Comparison of ENCODE assay signal across 23 mouse cellular contexts in genomic region chr8:66550092-66550491, GRCm38 (mm10). TPM values are rescaled to one million over a fixed set of nuclear protein-coding genes. Genes with fewer than 3 reads are reported as not detected.
A peak's percentile ranks its signal among the peaks of the same experiment; 100 is the strongest.
DNase-seq lines count a peak whose midpoint lies in the region; ATAC-seq and TF ChIP-seq lines count a peak whose summit lies in the region.
"Had no signal": no experiment of that assay in that cellular context is flagged by ENCODE, and none has a peak within 500 bp of the region (broad histone marks: within the 10 kb centered on the region; RNA-seq: fewer than 3 reads in every experiment).

No protein-coding gene starts in this region.

- H3K4me1 ChIP-seq in cerebellum, adult 2 months (ENCODE audit: control insufficient read depth, insufficient read depth, low read length) = no peaks in the 10 kb centered on the region
- no peaks in the 10 kb centered on the region for H3K4me1 ChIP-seq in intestine, embryonic 16.5 days (ENCODE audit: control insufficient read depth, insufficient read depth, low read length)
- H3K4me1 ChIP-seq: embryonic facial prominence, embryonic 12.5 days; heart, embryonic 15.5 days; hindbrain, embryonic 12.5 days; limb, embryonic 15.5 days; megakaryocyte, embryonic 14.5 days had no signal

- no peak for TF ChIP-seq POLR2A in cerebellum, adult 2 months (IDR thresholded peaks at IDR 0.05; ENCODE audit: borderline replicate concordance, insufficient read depth, low read length)

- H3K9me3 ChIP-seq in intestine, embryonic 16.5 days (ENCODE audit: control insufficient read depth, low read length) = no peaks in the 10 kb centered on the region
- H3K9me3 ChIP-seq: embryonic facial prominence, embryonic 12.5 days; heart, embryonic 15.5 days; hindbrain, embryonic 12.5 days; limb, embryonic 15.5 days had no signal

- ATAC-seq in intestine, embryonic 16.5 days = peak; percentile 94
- ATAC-seq: CD4-positive, CD25-positive, alpha-beta regulatory T cell, adult 4 months; liver, postnatal 0 days had no signal

- H3K36me3 ChIP-seq in intestine, embryonic 16.5 days (ENCODE audit: control insufficient read depth, insufficient read depth, low read length) = no peaks in the 10 kb centered on the region
- H3K36me3 ChIP-seq: embryonic facial prominence, embryonic 12.5 days; heart, embryonic 15.5 days; hindbrain, embryonic 12.5 days; limb, embryonic 15.5 days had no signal

- H3K27me3 ChIP-seq in cerebellum, adult 2 months (ENCODE audit: control insufficient read depth, insufficient read depth, low read length) = no peaks in the 10 kb centered on the region
- H3K27me3 ChIP-seq in intestine, embryonic 16.5 days (replicated peaks; ENCODE audit: control insufficient read depth, insufficient read depth, low read length) = no peaks in the 10 kb centered on the region
- H3K27me3 ChIP-seq: embryonic facial prominence, embryonic 12.5 days; heart, embryonic 15.5 days; hindbrain, embryonic 12.5 days; limb, embryonic 15.5 days; megakaryocyte, embryonic 14.5 days had no signal

- no peak for TF ChIP-seq CTCF in cerebellum, adult 2 months (IDR thresholded peaks at IDR 0.05; ENCODE audit: borderline replicate concordance, insufficient read depth, low read depth, low read length)

- no peak overlapping the region for H3K27ac ChIP-seq in cerebellum, adult 2 months (ENCODE audit: insufficient read depth, low read length)
- H3K27ac ChIP-seq in intestine, embryonic 16.5 days (ENCODE audit: low read length) = no peak overlapping the region
- H3K27ac ChIP-seq: embryonic facial prominence, embryonic 12.5 days; gastrocnemius, adult 2 months; heart, embryonic 15.5 days; hindbrain, embryonic 12.5 days; kidney, postnatal 0 days; limb, embryonic 15.5 days had no signal

- no peak overlapping the region for H3K4me2 ChIP-seq in intestine, embryonic 16.5 days (ENCODE audit: low read depth, low read length)
- H3K4me2 ChIP-seq: embryonic facial prominence, embryonic 12.5 days; heart, embryonic 15.5 days; hindbrain, embryonic 12.5 days; limb, embryonic 15.5 days had no signal

- peak; percentile 1 to 4 for DNase-seq in cerebellum, postnatal 10 days
- DNase-seq in cerebellum, adult 2 months = no peak
- DNase-seq in urinary bladder, postnatal 14 days (ENCODE audit: low spot score) = peak; percentile 4
- no peak for DNase-seq in urinary bladder, postnatal 36 days (ENCODE audit: low spot score in 2 of 2)
- DNase-seq in kidney, postnatal 36 days = no peak
- no peak for DNase-seq in heart, adult 9 months (ENCODE audit: low spot score in 2 of 2)
- DNase-seq in cerebellum, postnatal 4 days (ENCODE audit: low spot score in 2 of 2) = no peak
- DNase-seq: adrenal gland, postnatal 36 days; cerebellum, adult 9-10 months; gastrocnemius, adult 2 months; heart, adult 11 months; kidney, adult 11 months; liver, postnatal 0 days; spleen, adult 18-20 months; thymus, postnatal 25 days had no signal

- WGBS in cerebellum, adult 2 months = 22% methylated on average over 7 of the region's 7 CpGs
- WGBS in intestine, embryonic 16.5 days = 13% methylated on average over 7 of the region's 7 CpGs

- H3K9ac ChIP-seq in intestine, embryonic 16.5 days (ENCODE audit: low read depth, low read length) = no peak overlapping the region
- H3K9ac ChIP-seq: embryonic facial prominence, embryonic 12.5 days; heart, embryonic 15.5 days; hindbrain, embryonic 12.5 days; limb, embryonic 15.5 days; liver, postnatal 0 days had no signal

- no peak overlapping the region for H3K4me3 ChIP-seq in cerebellum, adult 2 months (replicated peaks; ENCODE audit: insufficient read depth, low read depth, low read length)
- H3K4me3 ChIP-seq in intestine, embryonic 16.5 days (ENCODE audit: low read length) = no peak overlapping the region
- H3K4me3 ChIP-seq: embryonic facial prominence, embryonic 12.5 days; gastrocnemius, adult 2 months; heart, embryonic 15.5 days; hindbrain, embryonic 12.5 days; limb, embryonic 15.5 days; megakaryocyte, embryonic 14.5 days had no signal

RNA-seq across cellular contexts. Expression of gene Tktl2, which starts 38.5 kb away (rescaled TPM):
- 0.02 and 0.03 TPM in 2 replicates for polyA plus RNA-seq in cerebellum, adult 2 months (2012; rRNA removed)
- not detected in 2 replicates for polyA plus RNA-seq in intestine, embryonic 16.5 days (2015; fragmentation: Nextera tagmentation; extraction: Ambion mirVana)
- polyA plus RNA-seq: CD4-positive, CD25-positive, alpha-beta regulatory T cell, adult 4 months; embryonic facial prominence, embryonic 12.5 days; heart, embryonic 15.5 days; hindbrain, embryonic 12.5 days; kidney, postnatal 0 days; limb, embryonic 15.5 days; liver, postnatal 0 days had no signal

Comparison
In these comparisons a context has a peak if more than half of its experiments do, and no peak if none do; other contexts are left out.
1. DNase-seq: peak in cerebellum, postnatal 10 days (2 of 2) and urinary bladder, postnatal 14 days (single experiment); none in cerebellum, adult 2 months (0 of 2), urinary bladder, postnatal 36 days (0 of 2), kidney, postnatal 36 days (0 of 2), heart, adult 9 months (0 of 2) and cerebellum, postnatal 4 days (0 of 2).